Comparison of ENCODE assay signal across 9 mouse cellular contexts in the genomic region with DNA sequence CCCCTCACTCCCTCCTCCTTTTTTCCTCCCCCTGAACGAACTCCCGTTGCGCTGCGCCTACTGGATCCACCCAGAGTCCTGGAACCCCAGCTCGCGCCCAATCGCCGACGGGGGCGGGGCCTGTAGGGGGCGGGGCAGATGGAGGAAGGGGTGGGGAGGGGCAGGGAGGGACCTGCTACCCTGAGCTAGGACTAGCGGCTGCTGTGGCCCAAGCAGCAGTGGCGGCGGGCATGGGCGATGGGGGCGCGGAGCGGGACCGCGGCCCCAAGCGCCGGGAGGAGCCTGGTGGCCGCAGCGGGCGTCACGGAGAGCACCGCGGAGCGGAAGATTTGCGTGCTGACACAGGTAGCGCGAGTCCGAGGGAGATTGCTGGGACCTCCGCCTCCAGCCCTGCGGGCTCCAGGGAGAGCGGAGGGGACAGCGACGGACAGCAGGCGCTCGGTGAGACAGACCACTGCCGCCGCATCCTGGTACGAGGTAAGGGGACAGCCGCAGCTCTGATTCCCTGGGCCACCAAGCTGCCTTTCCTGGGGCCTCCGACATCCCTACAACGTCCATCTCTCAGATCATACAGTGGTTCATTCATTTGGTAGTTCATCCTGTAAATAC. TPM values are rescaled to one million over a fixed set of nuclear protein-coding genes. Genes with fewer than 3 reads are reported as not detected.
DNase-seq lines count a peak whose midpoint lies in the region; ATAC-seq and TF ChIP-seq lines count a peak whose summit lies in the region.
"Had no signal": no experiment of that assay in that cellular context is flagged by ENCODE, and none has a peak within 500 bp of the region (broad histone marks: within the 10 kb centered on the region; RNA-seq: fewer than 3 reads in every experiment).

Vax2 (plus strand) TSS at position 198 of the 609 bp plus-strand sequence.

- TF ChIP-seq EP300 in CH12.LX (IDR thresholded peaks at IDR 0.05; ENCODE audit: low read length), result no peak

- peak; percentile 60; the same call in 1 of the 2 replicates for ATAC-seq in forebrain, postnatal 0 days
- peak; percentile 47; the same call in 1 of the 2 replicates for ATAC-seq in hindbrain, embryonic 14.5 days (ENCODE audit: low FRiP score)
- ATAC-seq in midbrain, postnatal 0 days (ENCODE audit: low FRiP score), result no peak

- H3K9me3 ChIP-seq in CH12.LX (replicated peaks; ENCODE audit: low read length), result no peaks in the 10 kb centered on the region
- no peaks in the 10 kb centered on the region for H3K9me3 ChIP-seq in forebrain, postnatal 0 days (ENCODE audit: low read length)
- no peaks in the 10 kb centered on the region for H3K9me3 ChIP-seq in hindbrain, embryonic 14.5 days (ENCODE audit: control insufficient read depth, low read length)
- no peaks in the 10 kb centered on the region for H3K9me3 ChIP-seq in midbrain, postnatal 0 days (ENCODE audit: low read length)

- TF ChIP-seq CTCF in CH12.LX (conservative IDR thresholded peaks at IDR 0.05 in 1 of 2, IDR thresholded peaks at IDR 0.05 in 1 of 2; ENCODE audit: low read depth in 2 of 2, low read length in 2 of 2), result no peak
- no peak for TF ChIP-seq CTCF in forebrain, postnatal 0 days (IDR thresholded peaks at IDR 0.05; ENCODE audit: low read depth)
- TF ChIP-seq CTCF in liver, adult 2 months (IDR thresholded peaks at IDR 0.05; ENCODE audit: low read depth, low read length), result no peak
- TF ChIP-seq CTCF in midbrain, postnatal 0 days (IDR thresholded peaks at IDR 0.05), result no peak

- H3K79me2 ChIP-seq in CH12.LX (replicated peaks; ENCODE audit: control insufficient read depth, extremely low read depth, insufficient read depth, poor library complexity, severe bottlenecking), result no peaks in the 10 kb centered on the region
- H3K79me2 ChIP-seq in liver, adult 2 months (ENCODE audit: control insufficient read depth, insufficient read depth, low read length), result no peaks in the 10 kb centered on the region

- peak; percentile 56 for DNase-seq in CH12.LX (ENCODE audit: extremely low read depth)
- peak; percentile 89 for DNase-seq in adrenal gland, postnatal 25 days
- DNase-seq in forebrain, postnatal 0 days, result no peak
- DNase-seq in hindbrain, embryonic 14.5 days (ENCODE audit: low spot score), result no peak
- DNase-seq in liver, adult 2 months (ENCODE audit: extremely low read depth, low read depth, low spot score), result peak; percentile 31
- peak; percentile 13 for DNase-seq in midbrain, postnatal 0 days (ENCODE audit: low spot score)
- DNase-seq in urinary bladder, postnatal 25 days (ENCODE audit: low spot score), result peak; percentile 62
- no peak for DNase-seq in frontal cortex, postnatal 36 days (ENCODE audit: low spot score in 2 of 2)

- peaks cover 6 to 13% of the 10 kb centered on the region in 2 experiments; a peak in 3 of 4 replicates for H3K4me1 ChIP-seq in CH12.LX (ENCODE audit: control insufficient read depth in 1 of 2, insufficient read depth in 2 of 2)
- H3K4me1 ChIP-seq in forebrain, postnatal 0 days (ENCODE audit: insufficient read depth), result peaks cover 9% of the 10 kb centered on the region
- H3K4me1 ChIP-seq in hindbrain, embryonic 14.5 days (replicated peaks; ENCODE audit: control insufficient read depth, insufficient read depth, low read length), result peaks cover 8% of the 10 kb centered on the region; the same call in 1 of the 2 replicates
- H3K4me1 ChIP-seq in liver, adult 2 months (ENCODE audit: control insufficient read depth, insufficient read depth, low read length), result no peaks in the 10 kb centered on the region
- H3K4me1 ChIP-seq in midbrain, postnatal 0 days (ENCODE audit: insufficient read depth, low read length), result peaks cover 4% of the 10 kb centered on the region; the same call in 1 of the 2 replicates

- H3K27ac ChIP-seq in CH12.LX (ENCODE audit: insufficient read depth, low read depth), result no peak within 1 kb of the TSS
- no peak within 1 kb of the TSS for H3K27ac ChIP-seq in forebrain, postnatal 0 days (ENCODE audit: low read depth, low read length)
- no peak within 1 kb of the TSS for H3K27ac ChIP-seq in hindbrain, embryonic 14.5 days
- H3K27ac ChIP-seq in liver, adult 2 months (replicated peaks; ENCODE audit: insufficient read depth, low read depth, low read length), result no peak within 1 kb of the TSS
- no peak within 1 kb of the TSS for H3K27ac ChIP-seq in midbrain, postnatal 0 days (ENCODE audit: low read depth, low read length)

- peak within 1 kb of the TSS in 2 of 3 experiments; percentile 29 to 60 for H3K4me3 ChIP-seq in CH12.LX (replicated peaks in 1 of 3; ENCODE audit: low read depth in 2 of 3, low read length in 2 of 3, poor library complexity in 1 of 3)
- H3K4me3 ChIP-seq in forebrain, postnatal 0 days (ENCODE audit: low read depth, low read length), result peak within 1 kb of the TSS; percentile 30
- H3K4me3 ChIP-seq in hindbrain, embryonic 14.5 days (replicated peaks; ENCODE audit: low read length), result peak within 1 kb of the TSS; percentile 25
- H3K4me3 ChIP-seq in liver, adult 2 months (ENCODE audit: insufficient read depth, low read depth, low read length), result peak within 1 kb of the TSS; percentile 9; the same call in 1 of the 2 replicates
- H3K4me3 ChIP-seq in midbrain, postnatal 0 days (ENCODE audit: low read depth, low read length), result peak within 1 kb of the TSS; percentile 25; the same call in 1 of the 2 replicates
- H3K4me3 ChIP-seq: erythroblast, embryonic 14.5 days had no signal

- no peak within 1 kb of the TSS for H3K9ac ChIP-seq in CH12.LX (ENCODE audit: insufficient read depth, low read depth)
- no peak within 1 kb of the TSS for H3K9ac ChIP-seq in forebrain, postnatal 0 days
- no peak within 1 kb of the TSS for H3K9ac ChIP-seq in hindbrain, embryonic 14.5 days
- H3K9ac ChIP-seq in liver, adult 2 months (ENCODE audit: low read depth, low read length), result no peak within 1 kb of the TSS
- no peak within 1 kb of the TSS for H3K9ac ChIP-seq in midbrain, postnatal 0 days (replicated peaks; ENCODE audit: low read length, poor library complexity, severe bottlenecking)

- peak within 1 kb of the TSS; percentile 97 for H3K4me2 ChIP-seq in CH12.LX (ENCODE audit: insufficient read depth, low read depth, poor library complexity, severe bottlenecking)
- H3K4me2 ChIP-seq in forebrain, postnatal 0 days (ENCODE audit: low read depth), result peak within 1 kb of the TSS; percentile 49
- peak within 1 kb of the TSS; percentile 47 for H3K4me2 ChIP-seq in hindbrain, embryonic 14.5 days (replicated peaks)
- peak within 1 kb of the TSS; percentile 45 for H3K4me2 ChIP-seq in midbrain, postnatal 0 days (ENCODE audit: low read depth, low read length, poor library complexity, severe bottlenecking)

- TF ChIP-seq POLR2A in CH12.LX (IDR thresholded peaks at IDR 0.05; ENCODE audit: low read depth, low read length), result no peak
- TF ChIP-seq POLR2A in liver, adult 2 months (IDR thresholded peaks at IDR 0.05; ENCODE audit: extremely low read depth, insufficient read depth, low read length), result no peak

- peaks cover 95% of the 10 kb centered on the region for H3K27me3 ChIP-seq in CH12.LX (replicated peaks)
- H3K27me3 ChIP-seq in forebrain, postnatal 0 days (ENCODE audit: insufficient read depth, low read length), result peaks cover 97% of the 10 kb centered on the region
- H3K27me3 ChIP-seq in hindbrain, embryonic 14.5 days (ENCODE audit: control insufficient read depth, insufficient read depth, low read length), result peaks cover 100% of the 10 kb centered on the region
- peaks cover 43% of the 10 kb centered on the region for H3K27me3 ChIP-seq in liver, adult 2 months (ENCODE audit: control insufficient read depth, insufficient read depth, low read length)
- peaks cover 95% of the 10 kb centered on the region for H3K27me3 ChIP-seq in midbrain, postnatal 0 days (ENCODE audit: insufficient read depth, low read length)

- in situ Hi-C loops in CH12.LX (cut with MboI; ENCODE audit: low pct_ligation_motif_present, low pct_unique_long_range_greater_than_20kb, low sequenced_read_pairs), result no loop called here

- TF ChIP-seq RAD21 in CH12.LX (IDR thresholded peaks at IDR 0.05; ENCODE audit: low read depth, low read length), result no peak

- dilution Hi-C loops in CH12.LX (cut with MboI; ENCODE audit: extremely low pct_ligation_motif_present, extremely low pct_unique_long_range_greater_than_20kb, low sequenced_read_pairs), result no loop called here

- H3K36me3 ChIP-seq in CH12.LX (replicated peaks in 1 of 2; ENCODE audit: control insufficient read depth in 1 of 2, insufficient read depth in 1 of 2, low read length in 1 of 2), result no peaks in the 10 kb centered on the region
- no peaks in the 10 kb centered on the region for H3K36me3 ChIP-seq in forebrain, postnatal 0 days (ENCODE audit: insufficient read depth)
- H3K36me3 ChIP-seq in hindbrain, embryonic 14.5 days (replicated peaks; ENCODE audit: control insufficient read depth, insufficient read depth), result no peaks in the 10 kb centered on the region
- H3K36me3 ChIP-seq in liver, adult 2 months (ENCODE audit: control insufficient read depth, insufficient read depth, low read length), result no peaks in the 10 kb centered on the region
- H3K36me3 ChIP-seq in midbrain, postnatal 0 days (ENCODE audit: insufficient read depth, low read length), result no peaks in the 10 kb centered on the region

- under 1% methylated on average over 44 of the region's 46 CpGs for WGBS in forebrain, postnatal 0 days
- WGBS in hindbrain, embryonic 14.5 days, result under 1% methylated on average over 45 of the region's 46 CpGs
- WGBS in liver, adult 2 months, result 1% methylated on average over 46 of the region's 46 CpGs
- under 1% methylated on average over 46 of the region's 46 CpGs for WGBS in midbrain, postnatal 0 days

TF ChIP-seq in CH12.LX, 34 proteins besides CTCF, POLR2A, EP300 and RAD21 (continues in another document):
- no peak for TF ChIP-seq CHD2 (IDR thresholded peaks at IDR 0.05; ENCODE audit: low read length)
- no peak for TF ChIP-seq ELF1 (IDR thresholded peaks at IDR 0.05; ENCODE audit: low read depth, low read length)
- no peak for TF ChIP-seq HCFC1 (IDR thresholded peaks at IDR 0.05; ENCODE audit: low read depth, low read length)
- no peak for TF ChIP-seq ZC3H11A (IDR thresholded peaks at IDR 0.05; ENCODE audit: low read depth, low read length)
- no peak for TF ChIP-seq ZMIZ1 (IDR thresholded peaks at IDR 0.05; ENCODE audit: low read depth, low read length)
- no peak for TF ChIP-seq MEF2A (IDR thresholded peaks at IDR 0.05; ENCODE audit: borderline replicate concordance, low read depth, low read length)
- no peak for TF ChIP-seq MAX (IDR thresholded peaks at IDR 0.05; ENCODE audit: low read length)

RNA-seq across cellular contexts. Expression of gene Vax2, which starts in this region (rescaled TPM):
- total RNA-seq in CH12.LX (2012; rRNA removed), result not detected in 2 replicates
- not detected in 2 replicates for total RNA-seq in CH12.LX (2014; rRNA removed)
- polyA plus RNA-seq in CH12.LX (2012; ENCODE audit: insufficient read length, low read depth), result not detected in 2 replicates
- not detected in 2 replicates for total RNA-seq in adrenal gland, postnatal 25 days (2021)
- not detected in 2 replicates for total RNA-seq in forebrain, postnatal 0 days (2014; rRNA removed)
- polyA plus RNA-seq in forebrain, postnatal 0 days (2015; fragmentation: Nextera tagmentation; extraction: Ambion mirVana), result not detected in 2 replicates
- not detected in 2 replicates for polyA plus RNA-seq in hindbrain, embryonic 14.5 days (2014; fragmentation: Nextera tagmentation; extraction: Ambion mirVana)
- not detected in 2 replicates for total RNA-seq in liver, adult 2 months (2014; rRNA removed)
- not detected in 2 replicates for polyA plus RNA-seq in liver, adult 2 months (2012; rRNA removed)
- total RNA-seq in midbrain, postnatal 0 days (2014; rRNA removed), result not detected in 2 replicates
- polyA plus RNA-seq in midbrain, postnatal 0 days (2015; fragmentation: Nextera tagmentation; extraction: Ambion mirVana), result not detected in 2 replicates
- polyA plus RNA-seq: erythroblast, embryonic 14.5 days had no signal

Comparison
In these comparisons a context has a peak if more than half of its experiments do, and no peak if none do; other contexts are left out.
1. Peak in DNase-seq, H3K4me3 ChIP-seq and H3K4me2 ChIP-seq in CH12.LX; RNA of the gene not detected or under 1 TPM.
2. Peak in DNase-seq in adrenal gland, postnatal 25 days; RNA of the gene not detected or under 1 TPM.
3. Peak in ATAC-seq, H3K4me3 ChIP-seq and H3K4me2 ChIP-seq in forebrain, postnatal 0 days; RNA of the gene not detected or under 1 TPM.
4. Peak in ATAC-seq, H3K4me3 ChIP-seq and H3K4me2 ChIP-seq in hindbrain, embryonic 14.5 days; RNA of the gene not detected or under 1 TPM.
5. Peak in DNase-seq and H3K4me3 ChIP-seq in liver, adult 2 months; RNA of the gene not detected or under 1 TPM.
6. Peak in DNase-seq, H3K4me3 ChIP-seq and H3K4me2 ChIP-seq in midbrain, postnatal 0 days; RNA of the gene not detected or under 1 TPM.
7. H3K4me2 ChIP-seq: peak in every context shown above with its lines; median percentile 97 in CH12.LX; 49 in forebrain, postnatal 0 days; 47 in hindbrain, embryonic 14.5 days; 45 in midbrain, postnatal 0 days.